Mouse (Mus musculus) bone marrow, adult 2 months (tissue): ENCODE results near the gene Acsm3.
"Not testable (repeated sequence)": the region's sequence is repeated elsewhere in the genome, so short reads cannot be mapped to it uniquely, and the experiment has no call there.

ENCODE experiments used
- CTCF ChIP-seq: fragments of 200-500 bp; IDR thresholded peaks from 2 replicates; pipeline ENCODE4 v1.5.1; 2011; ENCODE audit warnings: low read length, control low read depth; ENCODE audit not compliant: control insufficient read depth, insufficient read depth
- POLR2A ChIP-seq: fragments of 200-500 bp; IDR thresholded peaks from 2 replicates; pipeline ENCODE4 v1.6.1; 2011; ENCODE audit warnings: low read depth, mild to moderate bottlenecking, control low read depth, low read length, borderline replicate concordance; ENCODE audit not compliant: control insufficient read depth

- TF ChIP-seq CTCF, POLR2A: not testable (repeated sequence)
Measured at GRCm38 (mm10) chr7:119739798-119740468, 20.8 kb upstream of the Acsm3 start.
